Mouse (Mus musculus) kidney, postnatal 36 days (tissue): ENCODE measurements around the gene Prdm15.

ENCODE experiments used
- DNase-seq, 2 experiments: peaks; one replicate each; pipeline ENCODE4 v3.0.0; 2021 to 2022; ENCODE audit warnings: mixed read lengths in 2 of 2

Gene Prdm15

DNA sequence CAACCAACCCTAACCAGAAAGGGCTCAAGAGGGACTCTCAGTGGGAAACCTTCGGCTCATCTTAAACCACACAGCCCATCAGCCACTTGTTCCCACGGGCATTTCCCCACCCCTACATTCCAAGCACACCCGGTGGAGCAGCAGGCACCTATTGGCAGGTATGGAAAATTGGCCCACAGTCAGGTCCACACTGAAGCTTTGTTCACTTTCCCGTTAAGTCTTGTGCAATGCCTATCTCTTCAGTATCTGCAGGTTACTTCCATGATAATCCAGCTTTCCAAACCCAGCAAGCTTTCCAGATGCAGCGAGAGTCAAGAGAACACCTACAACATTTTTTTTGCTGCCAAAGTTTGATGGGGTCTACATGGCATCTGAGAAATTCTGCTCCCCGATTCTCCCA lies 103.2 kb downstream of the Prdm15 start:
- no peak for DNase-seq
